ENCODE assay signal across 11 mouse cellular contexts in genomic region chr15:82211281-82211680, GRCm38 (mm10). TPM values are rescaled to one million over a fixed set of nuclear protein-coding genes. Genes with fewer than 3 reads are reported as not detected.
A peak's percentile ranks its signal among the peaks of the same experiment; 100 is the strongest.
DNase-seq lines count a peak whose midpoint lies in the region; ATAC-seq and TF ChIP-seq lines count a peak whose summit lies in the region.
"Had no signal": no experiment of that assay in that cellular context is flagged by ENCODE, and none has a peak within 500 bp of the region (broad histone marks: within the 10 kb centered on the region; RNA-seq: fewer than 3 reads in every experiment).

No protein-coding gene starts in this region.

- peaks cover 21 to 34% of the 10 kb centered on the region in 2 experiments for H3K4me1 ChIP-seq in heart, embryonic 14.5 days (ENCODE audit: control insufficient read depth in 2 of 2, insufficient read depth in 2 of 2, low read length in 2 of 2)
- no peaks in the 10 kb centered on the region for H3K4me1 ChIP-seq in bone marrow macrophage, adult 2 months (ENCODE audit: control insufficient read depth, insufficient read depth, low read length)
- peaks cover 59% of the 10 kb centered on the region for H3K4me1 ChIP-seq in hindbrain, embryonic 10.5 days (replicated peaks)
- peaks cover 41% of the 10 kb centered on the region for H3K4me1 ChIP-seq in midbrain, embryonic 13.5 days (replicated peaks)

- WGBS in heart, embryonic 14.5 days: 3% methylated on average over 11 of the region's 11 CpGs
- WGBS in hindbrain, embryonic 10.5 days: 2% methylated on average over 11 of the region's 11 CpGs
- 2% methylated on average over 11 of the region's 11 CpGs for whole genome bisulfite sequencing in midbrain, embryonic 13.5 days

- H3K4me2 ChIP-seq in heart, embryonic 14.5 days (ENCODE audit: low read length): peak overlapping the region; percentile 74
- H3K4me2 ChIP-seq in midbrain, embryonic 13.5 days (replicated peaks): peak overlapping the region; percentile 61

- DNase-seq in heart, postnatal 36 days: no peak
- no peak for DNase-seq in hindbrain, embryonic 10.5 days (ENCODE audit: low spot score)
- DNase-seq in layer of hippocampus, postnatal 10 days (ENCODE audit: low spot score in 2 of 2): no peak
- DNase-seq in adrenal gland, postnatal 36 days: no peak
- DNase-seq in adrenal gland, postnatal 10 days: no peak
- DNase-seq: right cerebral cortex, postnatal 14 days had no signal

- no peaks in the 10 kb centered on the region for H3K9me3 ChIP-seq in heart, embryonic 14.5 days (ENCODE audit: control insufficient read depth, low read length)
- H3K9me3 ChIP-seq in hindbrain, embryonic 10.5 days: no peaks in the 10 kb centered on the region
- H3K9me3 ChIP-seq in midbrain, embryonic 13.5 days: no peaks in the 10 kb centered on the region

- TF ChIP-seq POLR2A in bone marrow macrophage, adult 2 months (IDR thresholded peaks at IDR 0.05; ENCODE audit: borderline replicate concordance, low read depth, low read length): no peak

- H3K27me3 ChIP-seq in heart, embryonic 14.5 days (ENCODE audit: control insufficient read depth, insufficient read depth, low read length): peaks cover 99% of the 10 kb centered on the region
- H3K27me3 ChIP-seq in hindbrain, embryonic 10.5 days (ENCODE audit: insufficient read depth, poor library complexity, severe bottlenecking): peaks cover 100% of the 10 kb centered on the region
- H3K27me3 ChIP-seq in midbrain, embryonic 13.5 days: peaks cover 96% of the 10 kb centered on the region

- no peaks in the 10 kb centered on the region for H3K36me3 ChIP-seq in heart, embryonic 14.5 days (ENCODE audit: control insufficient read depth, insufficient read depth, low read length)
- peaks cover 6% of the 10 kb centered on the region for H3K36me3 ChIP-seq in hindbrain, embryonic 10.5 days
- peaks cover 3% of the 10 kb centered on the region; the same call in 1 of the 2 replicates for H3K36me3 ChIP-seq in midbrain, embryonic 13.5 days

- peak overlapping the region; percentile 43 to 50; a peak in 2 of 4 replicates for H3K4me3 ChIP-seq in heart, embryonic 14.5 days (ENCODE audit: control insufficient read depth in 1 of 2, insufficient read depth in 1 of 2, low read depth in 1 of 2, low read length in 2 of 2)
- peak overlapping the region; percentile 26 for H3K4me3 ChIP-seq in bone marrow macrophage, adult 2 months (ENCODE audit: insufficient read depth, low read length)
- H3K4me3 ChIP-seq in hindbrain, embryonic 10.5 days: peak overlapping the region; percentile 56
- peak overlapping the region; percentile 42 for H3K4me3 ChIP-seq in midbrain, embryonic 13.5 days (replicated peaks)

- H3K9ac ChIP-seq in heart, embryonic 14.5 days (ENCODE audit: low read length): no peak overlapping the region
- H3K9ac ChIP-seq in midbrain, embryonic 13.5 days (replicated peaks): no peak overlapping the region
- H3K9ac ChIP-seq: liver, embryonic 14.5 days had no signal

- no peak for TF ChIP-seq CTCF in bone marrow macrophage, adult 2 months (IDR thresholded peaks at IDR 0.05; ENCODE audit: low read depth, low read length)

- no peak for ATAC-seq in heart, embryonic 14.5 days (ENCODE audit: insufficient number of reproducible peaks, insufficient read depth, low FRiP score, low read depth)
- no peak for ATAC-seq in midbrain, embryonic 13.5 days

- no peak overlapping the region for H3K27ac ChIP-seq in heart, embryonic 14.5 days (replicated peaks in 1 of 2; ENCODE audit: control insufficient read depth in 1 of 2, insufficient read depth in 1 of 2, low read depth in 2 of 2, low read length in 2 of 2)
- H3K27ac ChIP-seq in bone marrow macrophage, adult 2 months (ENCODE audit: insufficient read depth, low read depth, low read length): no peak overlapping the region
- H3K27ac ChIP-seq in hindbrain, embryonic 10.5 days: no peak overlapping the region
- H3K27ac ChIP-seq in midbrain, embryonic 13.5 days: no peak overlapping the region
- H3K27ac ChIP-seq: liver, embryonic 14.5 days had no signal

- intact Hi-C loops in heart, postnatal 36 days (cut with DNase I): no loop called here

RNA-seq across cellular contexts. Expression of gene Shisa8, which starts 1.3 kb away (rescaled TPM):
- polyA plus RNA-seq in heart, embryonic 14.5 days (2014; fragmentation: Nextera tagmentation; extraction: Ambion mirVana): 0.22 and 0.42 TPM in 2 replicates
- total RNA-seq in heart, postnatal 36 days (2021): under 1 TPM; 0.14 to 0.19 TPM
- not detected in 2 replicates for polyA plus RNA-seq in bone marrow macrophage, adult 2 months (2012; ENCODE audit: insufficient read depth, insufficient read length, missing spikeins)
- polyA plus RNA-seq in hindbrain, embryonic 10.5 days (2016; fragmentation: Nextera tagmentation; extraction: Ambion mirVana): 1.6 and 1.8 TPM in 2 replicates
- polyA plus RNA-seq in midbrain, embryonic 13.5 days (2015; fragmentation: Nextera tagmentation; extraction: Ambion mirVana): 0.50 and 0.70 TPM in 2 replicates
- 1 to 10 TPM; 2.0 to 3.1 TPM for total RNA-seq in layer of hippocampus, postnatal 10 days (2021)
- under 1 TPM; 0.46 to 0.73 TPM for total RNA-seq in adrenal gland, postnatal 36 days (2021)
- total RNA-seq in adrenal gland, postnatal 10 days (2021): under 1 TPM; 0.12 to 0.45 TPM
- total RNA-seq: granulocyte monocyte progenitor cell, adult 5-6 weeks had no signal

RNA-seq across cellular contexts. Expression of gene Tnfrsf13c, which starts 12.9 kb away (rescaled TPM):
- 0.11 and 0.16 TPM in 2 replicates for polyA plus RNA-seq in heart, embryonic 14.5 days (2014; fragmentation: Nextera tagmentation; extraction: Ambion mirVana)
- total RNA-seq in heart, postnatal 36 days (2021): under 1 TPM; 0.28 to 0.30 TPM
- not detected in 2 replicates for polyA plus RNA-seq in bone marrow macrophage, adult 2 months (2012; ENCODE audit: insufficient read depth, insufficient read length, missing spikeins)
- 0.18 and 0.46 TPM in 2 replicates for polyA plus RNA-seq in hindbrain, embryonic 10.5 days (2016; fragmentation: Nextera tagmentation; extraction: Ambion mirVana)
- not detected in 2 replicates for polyA plus RNA-seq in midbrain, embryonic 13.5 days (2015; fragmentation: Nextera tagmentation; extraction: Ambion mirVana)
- total RNA-seq in layer of hippocampus, postnatal 10 days (2021): 1 to 10 TPM in 1 of 2 experiments, under 1 TPM in 1; 0.69 to 1.0 TPM
- under 1 TPM in 1 of 2 experiments, not detected in 1; 0.20 TPM for total RNA-seq in adrenal gland, postnatal 36 days (2021)
- total RNA-seq in adrenal gland, postnatal 10 days (2021): 1 to 10 TPM; 2.1 to 2.7 TPM

RNA-seq across cellular contexts. Expression of gene Cenpm, which starts 33.3 kb away (rescaled TPM):
- 67.7 and 73.0 TPM in 2 replicates for polyA plus RNA-seq in heart, embryonic 14.5 days (2014; fragmentation: Nextera tagmentation; extraction: Ambion mirVana)
- under 1 TPM; 0.42 to 0.51 TPM for total RNA-seq in heart, postnatal 36 days (2021)
- polyA plus RNA-seq in bone marrow macrophage, adult 2 months (2012; ENCODE audit: insufficient read depth, insufficient read length, missing spikeins): 10.2 and 10.7 TPM in 2 replicates
- 86.2 and 92.6 TPM in 2 replicates for polyA plus RNA-seq in hindbrain, embryonic 10.5 days (2016; fragmentation: Nextera tagmentation; extraction: Ambion mirVana)
- polyA plus RNA-seq in midbrain, embryonic 13.5 days (2015; fragmentation: Nextera tagmentation; extraction: Ambion mirVana): 28.6 and 30.4 TPM in 2 replicates
- 1 to 10 TPM; 6.5 to 9.0 TPM for total RNA-seq in layer of hippocampus, postnatal 10 days (2021)
- total RNA-seq in adrenal gland, postnatal 36 days (2021): 1 to 10 TPM; 2.9 to 4.3 TPM
- 10 to 100 TPM; 11.7 to 12.0 TPM for total RNA-seq in adrenal gland, postnatal 10 days (2021)

RNA-seq across cellular contexts. Expression of gene 1500009C09Rik, which starts 40.9 kb away (rescaled TPM):
- not detected in 2 replicates for polyA plus RNA-seq in heart, embryonic 14.5 days (2014; fragmentation: Nextera tagmentation; extraction: Ambion mirVana)
- not detected for total RNA-seq in heart, postnatal 36 days (2021)
- polyA plus RNA-seq in bone marrow macrophage, adult 2 months (2012; ENCODE audit: insufficient read depth, insufficient read length, missing spikeins): not detected in 2 replicates
- polyA plus RNA-seq in hindbrain, embryonic 10.5 days (2016; fragmentation: Nextera tagmentation; extraction: Ambion mirVana): 0.17 and 1.5 TPM in 2 replicates
- 9.6 and 9.7 TPM in 2 replicates for polyA plus RNA-seq in midbrain, embryonic 13.5 days (2015; fragmentation: Nextera tagmentation; extraction: Ambion mirVana)
- 10 to 100 TPM; 79.9 to 88.8 TPM for total RNA-seq in layer of hippocampus, postnatal 10 days (2021)
- 1 to 10 TPM in 1 of 2 experiments, under 1 TPM in 1; 0.23 to 1.2 TPM for total RNA-seq in adrenal gland, postnatal 36 days (2021)
- total RNA-seq in adrenal gland, postnatal 10 days (2021): under 1 TPM; 0.27 to 1.00 TPM
- total RNA-seq: granulocyte monocyte progenitor cell, adult 5-6 weeks had no signal
